ENCODE assay signal across 13 mouse cellular contexts in genomic region chr4:118517497-118518146, GRCm38 (mm10). TPM values are rescaled to one million over a fixed set of nuclear protein-coding genes. Genes with fewer than 3 reads are reported as not detected.
DNase-seq lines count a peak whose midpoint lies in the region; ATAC-seq lines count a peak whose summit lies in the region.
"Had no signal": no experiment of that assay in that cellular context is flagged by ENCODE, and none has a peak within 500 bp of the region (broad histone marks: within the 10 kb centered on the region; RNA-seq: fewer than 3 reads in every experiment).

No protein-coding gene starts in this region.

- no peak overlapping the region for H3K27ac ChIP-seq in heart, embryonic 14.5 days (replicated peaks in 1 of 2; ENCODE audit: control insufficient read depth in 1 of 2, insufficient read depth in 1 of 2, low read depth in 2 of 2, low read length in 2 of 2)
- no peak overlapping the region for H3K27ac ChIP-seq in neural tube, embryonic 11.5 days (ENCODE audit: low read depth, low read length)
- no peak overlapping the region for H3K27ac ChIP-seq in limb, embryonic 10.5 days

- H3K4me2 ChIP-seq in heart, embryonic 14.5 days (ENCODE audit: low read length) = peak overlapping the region; percentile 36; the same call in 1 of the 2 replicates
- H3K4me2 ChIP-seq in neural tube, embryonic 11.5 days (ENCODE audit: low read depth) = 0 out of 2 replicates have a peak overlapping the region, but pooled peaks have one; percentile 4

- H3K4me1 ChIP-seq in heart, embryonic 14.5 days (ENCODE audit: control insufficient read depth in 2 of 2, insufficient read depth in 2 of 2, low read length in 2 of 2) = peaks cover 11 to 13% of the 10 kb centered on the region in 2 experiments
- H3K4me1 ChIP-seq in neural tube, embryonic 11.5 days (ENCODE audit: control insufficient read depth, insufficient read depth, low read length) = no peaks in the 10 kb centered on the region
- peaks cover 16% of the 10 kb centered on the region for H3K4me1 ChIP-seq in limb, embryonic 10.5 days

- no peaks in the 10 kb centered on the region for H3K36me3 ChIP-seq in heart, embryonic 14.5 days (ENCODE audit: control insufficient read depth, insufficient read depth, low read length)
- H3K36me3 ChIP-seq in neural tube, embryonic 11.5 days (ENCODE audit: control insufficient read depth, insufficient read depth, low read length) = no peaks in the 10 kb centered on the region
- H3K36me3 ChIP-seq in limb, embryonic 10.5 days = no peaks in the 10 kb centered on the region

- H3K9me3 ChIP-seq in heart, embryonic 14.5 days (ENCODE audit: control insufficient read depth, low read length) = no peaks in the 10 kb centered on the region
- no peaks in the 10 kb centered on the region for H3K9me3 ChIP-seq in neural tube, embryonic 11.5 days (ENCODE audit: control insufficient read depth, low read length)
- no peaks in the 10 kb centered on the region for H3K9me3 ChIP-seq in limb, embryonic 10.5 days (replicated peaks)

- peaks cover 7% of the 10 kb centered on the region for H3K27me3 ChIP-seq in heart, embryonic 14.5 days (ENCODE audit: control insufficient read depth, insufficient read depth, low read length)
- H3K27me3 ChIP-seq in neural tube, embryonic 11.5 days (ENCODE audit: control insufficient read depth, insufficient read depth, low read length) = no peaks in the 10 kb centered on the region
- H3K27me3 ChIP-seq in limb, embryonic 10.5 days (ENCODE audit: low read depth, poor library complexity, severe bottlenecking) = peaks cover 18% of the 10 kb centered on the region

- H3K9ac ChIP-seq in heart, embryonic 14.5 days (ENCODE audit: low read length) = no peak overlapping the region
- no peak overlapping the region for H3K9ac ChIP-seq in neural tube, embryonic 11.5 days (ENCODE audit: low read length)

- no peak overlapping the region for H3K4me3 ChIP-seq in heart, embryonic 14.5 days (ENCODE audit: control insufficient read depth in 1 of 2, insufficient read depth in 1 of 2, low read depth in 1 of 2, low read length in 2 of 2)
- no peak overlapping the region for H3K4me3 ChIP-seq in neural tube, embryonic 11.5 days (ENCODE audit: low read depth, low read length)
- no peak overlapping the region for H3K4me3 ChIP-seq in limb, embryonic 10.5 days

- no peak for DNase-seq in heart, adult 8-10 months (ENCODE audit: low spot score)
- no peak for DNase-seq in neural tube, embryonic 11.5 days (ENCODE audit: low spot score)
- DNase-seq in neural tube, embryonic 10.5 days (ENCODE audit: extremely low spot score, low spot score) = no peak
- peak; percentile 70 for DNase-seq in large intestine, adult 2 months (ENCODE audit: low read depth, low spot score)
- no peak for DNase-seq in right cerebral cortex, postnatal 25 days
- no peak for DNase-seq in thymus, adult 18-20 months
- no peak for DNase-seq in limb, embryonic 10.5 days (ENCODE audit: low spot score)
- DNase-seq: cerebellum, adult 18-20 months; thymus, postnatal 4 days had no signal

- no peak for ATAC-seq in heart, embryonic 14.5 days (ENCODE audit: insufficient number of reproducible peaks, insufficient read depth, low FRiP score, low read depth)
- no peak for ATAC-seq in neural tube, embryonic 11.5 days (ENCODE audit: insufficient read depth, low FRiP score, low TSS enrichment)
- ATAC-seq: CD4-positive, CD25-positive, alpha-beta regulatory T cell, adult 4 months had no signal

- 38% methylated on average over 16 of the region's 16 CpGs for WGBS in heart, embryonic 14.5 days
- 33% methylated on average over 16 of the region's 16 CpGs for WGBS in neural tube, embryonic 11.5 days
- WGBS in large intestine, adult 2 months = 21% methylated on average over 16 of the region's 16 CpGs
- WGBS in limb, embryonic 10.5 days = 50% methylated on average over 16 of the region's 16 CpGs

RNA-seq across cellular contexts. Expression of gene 2610528J11Rik, which starts 9.2 kb away (rescaled TPM):
- not detected in 2 replicates for polyA plus RNA-seq in heart, embryonic 14.5 days (2014; fragmentation: Nextera tagmentation; extraction: Ambion mirVana)
- total RNA-seq in heart, adult 8-10 months (2022) = not detected
- polyA plus RNA-seq in neural tube, embryonic 11.5 days (2014; fragmentation: Nextera tagmentation; extraction: Ambion mirVana) = 0.43 and 0.74 TPM in 2 replicates
- polyA plus RNA-seq in large intestine, adult 2 months (2012; rRNA removed) = 93.0 and 123 TPM in 2 replicates
- polyA plus RNA-seq in limb, embryonic 10.5 days (2016; fragmentation: Nextera tagmentation; extraction: Ambion mirVana) = 0.78 and 1.2 TPM in 2 replicates
- total RNA-seq: heart, postnatal 10 days; left cerebral cortex, postnatal 25 days had no signal
- polyA plus RNA-seq: CD4-positive, CD25-positive, alpha-beta regulatory T cell, adult 4 months had no signal

RNA-seq across cellular contexts. Expression of gene Tmem125, which starts 26.2 kb away (rescaled TPM):
- 0.24 and 0.43 TPM in 2 replicates for polyA plus RNA-seq in heart, embryonic 14.5 days (2014; fragmentation: Nextera tagmentation; extraction: Ambion mirVana)
- total RNA-seq in heart, adult 8-10 months (2022) = under 1 TPM in 2 of 4 experiments, not detected in 2; 0.12 to 0.23 TPM
- polyA plus RNA-seq in neural tube, embryonic 11.5 days (2014; fragmentation: Nextera tagmentation; extraction: Ambion mirVana) = 0.66 TPM in 1 of 2 replicates, not detected in the other
- 47.8 and 53.0 TPM in 2 replicates for polyA plus RNA-seq in large intestine, adult 2 months (2012; rRNA removed)
- 0.34 and 0.54 TPM in 2 replicates for polyA plus RNA-seq in limb, embryonic 10.5 days (2016; fragmentation: Nextera tagmentation; extraction: Ambion mirVana)
- polyA plus RNA-seq: CD4-positive, CD25-positive, alpha-beta regulatory T cell, adult 4 months had no signal

RNA-seq across cellular contexts. Expression of gene Tie1, which starts 27.8 kb away (rescaled TPM):
- polyA plus RNA-seq in heart, embryonic 14.5 days (2014; fragmentation: Nextera tagmentation; extraction: Ambion mirVana) = 38.1 and 48.7 TPM in 2 replicates
- total RNA-seq in heart, adult 8-10 months (2022) = 10 to 100 TPM; 50.0 to 57.6 (median 56.7) TPM
- polyA plus RNA-seq in neural tube, embryonic 11.5 days (2014; fragmentation: Nextera tagmentation; extraction: Ambion mirVana) = 14.5 and 14.8 TPM in 2 replicates
- polyA plus RNA-seq in large intestine, adult 2 months (2012; rRNA removed) = 7.9 and 11.3 TPM in 2 replicates
- polyA plus RNA-seq in limb, embryonic 10.5 days (2016; fragmentation: Nextera tagmentation; extraction: Ambion mirVana) = 16.8 and 19.4 TPM in 2 replicates

Comparison
In these comparisons a context has a peak if more than half of its experiments do, and no peak if none do; other contexts are left out.
1. RNA of gene 2610528J11Rik, which starts 9.2 kb away (polyA plus RNA-seq): 93.0 to 123 TPM in large intestine, adult 2 months; 0.78 to 1.2 TPM in limb, embryonic 10.5 days, 0.43 to 0.74 TPM in neural tube, embryonic 11.5 days and not detected in heart, embryonic 14.5 days; every median in the first group is over 10 times any median in the second.
2. RNA of gene Tmem125, which starts 26.2 kb away (polyA plus RNA-seq): 47.8 to 53.0 TPM in large intestine, adult 2 months; 0.34 to 0.54 TPM in limb, embryonic 10.5 days, 0.24 to 0.43 TPM in heart, embryonic 14.5 days and 0.66 TPM in neural tube, embryonic 11.5 days; every median in the first group is over 10 times any median in the second.